Mouse (Mus musculus) neural tube, embryonic 11.5 days (tissue): ENCODE results near the gene Abcd4. TPM values are rescaled to one million over a fixed set of nuclear protein-coding genes. Genes with fewer than 3 reads are reported as not detected.

ENCODE experiments used
- ATAC-seq: fragments of 200-750 bp; cut with Nextera tagmentation; 2 replicates; pipeline ENCODE4 v1.8.0; 2017; ENCODE audit warnings: moderate number of reproducible peaks, mild to moderate bottlenecking, moderate TSS enrichment, moderate library complexity; ENCODE audit not compliant: insufficient read depth, low FRiP score, low TSS enrichment
- DNase-seq: peaks from one replicate; pipeline ENCODE4 v3.0.0-alpha.2; 2015; ENCODE audit warnings: low spot score
- H3K27ac ChIP-seq: fragments of 300-500 bp; sonication (generic); 2 replicates; pipeline ENCODE4 v1.5.1; 2014; ENCODE audit warnings: low read depth, mild to moderate bottlenecking, low read length
- H3K27me3 ChIP-seq: fragments of 300-500 bp; sonication (generic); 2 replicates; pipeline ENCODE4 v1.6.1; 2014; ENCODE audit warnings: mild to moderate bottlenecking, low read length, mixed read lengths; ENCODE audit not compliant: control insufficient read depth, insufficient read depth
- H3K36me3 ChIP-seq: fragments of 300-500 bp; sonication (generic); 2 replicates; pipeline ENCODE4 v1.6.1; 2014; ENCODE audit warnings: mild to moderate bottlenecking, low read length, moderate library complexity, mixed read lengths; ENCODE audit not compliant: control insufficient read depth, insufficient read depth
- H3K4me1 ChIP-seq: fragments of 300-500 bp; sonication (generic); 2 replicates; pipeline ENCODE4 v1.6.1; 2014; ENCODE audit warnings: low read length, mixed read lengths; ENCODE audit not compliant: control insufficient read depth, insufficient read depth
- H3K4me2 ChIP-seq: fragments of 300-500 bp; sonication (generic); 2 replicates; pipeline ENCODE4 v1.6.1; 2014; ENCODE audit warnings: low read depth, mild to moderate bottlenecking, moderate library complexity
- H3K4me3 ChIP-seq: fragments of 300-500 bp; sonication (generic); 2 replicates; pipeline ENCODE4 v1.5.1; 2014; ENCODE audit warnings: low read depth, low read length
- H3K9ac ChIP-seq: fragments of 300-500 bp; sonication (generic); 2 replicates; pipeline ENCODE4 v1.6.1; 2014; ENCODE audit warnings: mild to moderate bottlenecking, low read length
- H3K9me3 ChIP-seq: fragments of 300-500 bp; sonication (generic); 2 replicates; pipeline ENCODE4 v1.6.1; 2016; ENCODE audit warnings: low read length; ENCODE audit not compliant: control insufficient read depth
- WGBS: fragments of 180-500 bp; shearing (Covaris S2); extraction: QIAGEN DNeasy Blood & Tissue Kit; methylation state at CpG from one replicate; pipeline ENCODE4 v1.1.7; 2014; 5-methylcytosine and 5-hydroxymethylcytosine counted together
- polyA plus RNA-seq: library from polyadenylated mRNA; unstranded; fragments of >200 nt; fragmentation: Nextera tagmentation; extraction: Ambion mirVana; gene quantifications from 2 replicates; pipeline ENCODE4 v1.2.1, GENCODE M21; 2014

The Abcd4 gene
- polyA plus RNA-seq, 1 experiment from 2014 or later: 6.8 TPM

DNA sequence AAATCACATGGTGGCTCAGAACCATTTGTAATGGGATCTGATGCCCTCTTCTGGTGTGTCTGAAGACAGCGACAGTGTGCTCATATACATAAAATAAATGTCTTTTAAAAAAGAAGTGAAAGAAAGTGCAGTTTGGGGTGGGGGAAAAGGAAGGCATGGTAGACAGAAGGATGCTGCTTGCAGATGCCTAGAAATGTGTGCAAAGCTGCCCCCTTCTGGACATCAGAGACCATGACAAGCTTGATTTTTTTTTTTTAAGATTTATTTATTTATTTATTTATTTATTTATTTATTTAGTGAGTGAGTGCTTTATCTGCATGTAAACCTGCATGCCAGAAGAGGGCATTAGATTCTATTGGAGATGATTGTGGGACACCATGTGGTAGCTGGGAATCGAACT lies 35.9 kb downstream of the Abcd4 start:
- no peak overlapping the region for H3K4me3 ChIP-seq
- no peak for DNase-seq
- no peak overlapping the region for H3K27ac ChIP-seq
- no peak for ATAC-seq
- 94% methylated on average over 2 of the region's 2 CpGs for WGBS
- no peaks in the 10 kb centered on the region for H3K9me3 ChIP-seq
- no peaks in the 10 kb centered on the region for H3K36me3 ChIP-seq
- H3K27me3 ChIP-seq: peaks cover under 1% of the 10 kb centered on the region; the same call in 1 of the 2 replicates
- no peak overlapping the region for H3K4me2 ChIP-seq
- H3K4me1 ChIP-seq: no peaks in the 10 kb centered on the region
- H3K9ac ChIP-seq: no peak overlapping the region

DNA sequence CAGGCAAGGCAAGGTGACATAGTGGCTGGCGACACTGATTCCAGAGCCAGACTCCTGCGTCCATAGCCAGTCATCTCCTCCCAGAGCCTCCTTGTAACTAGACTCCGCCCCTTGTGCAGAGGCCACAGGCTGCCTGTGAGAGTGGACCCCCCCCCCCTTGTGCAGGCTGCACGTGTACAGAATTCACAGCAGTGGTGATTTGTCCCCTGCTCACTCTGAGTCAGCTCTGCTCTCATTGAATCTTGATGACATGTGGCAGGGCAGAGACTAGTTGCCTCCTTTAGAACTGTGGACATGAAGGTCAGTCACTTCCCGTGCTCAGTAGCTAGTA lies 38.8 kb downstream of the Abcd4 start:
- peaks cover 11% of the 10 kb centered on the region for H3K27me3 ChIP-seq
- no peaks in the 10 kb centered on the region for H3K36me3 ChIP-seq
- H3K4me3 ChIP-seq: no peak overlapping the region
- no peak overlapping the region for H3K9ac ChIP-seq
- no peak overlapping the region for H3K4me2 ChIP-seq
- no peak overlapping the region for H3K27ac ChIP-seq
- no peaks in the 10 kb centered on the region for H3K9me3 ChIP-seq
- DNase-seq (no peak), ATAC-seq (no peak)
- WGBS: 45% methylated on average over 5 of the region's 5 CpGs
- no peaks in the 10 kb centered on the region for H3K4me1 ChIP-seq

DNA sequence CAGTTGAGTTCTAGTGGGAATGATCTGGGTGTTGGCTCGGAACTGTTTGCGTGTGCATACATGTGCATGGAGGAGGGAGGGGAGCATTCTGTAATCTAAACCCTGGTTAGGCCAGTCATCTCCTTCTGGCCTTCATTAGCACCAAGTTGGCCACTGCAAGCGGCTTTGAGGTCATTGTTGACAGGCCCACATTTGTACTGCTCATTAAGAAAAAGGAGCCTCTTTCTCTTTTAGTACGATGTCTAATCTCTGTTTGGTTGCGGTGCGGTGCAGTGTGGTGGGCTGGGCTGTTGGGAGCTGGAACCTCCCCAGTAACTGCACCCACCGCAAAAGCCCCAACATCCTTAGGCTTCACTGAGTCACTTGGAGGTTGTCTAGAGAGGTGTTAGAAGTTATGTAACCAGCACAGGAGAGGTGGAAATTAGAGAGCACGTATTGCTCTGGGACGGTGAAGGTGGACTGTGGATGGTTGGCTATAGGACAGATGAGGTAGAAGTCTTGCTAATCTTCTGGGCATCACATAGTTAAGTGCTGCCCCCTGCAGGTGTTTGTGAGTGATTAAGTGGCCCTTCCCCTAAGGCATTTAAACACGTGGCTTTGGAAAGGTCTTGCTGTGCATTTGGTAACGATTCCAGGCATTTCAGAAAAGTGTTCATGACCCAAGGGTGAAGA lies 39.3 kb downstream of the Abcd4 start:
- Histone ChIP-seq H3K27me3 (peaks cover 16% of the 10 kb centered on the region), H3K27ac (no peak overlapping the region), H3K4me1 (no peaks in the 10 kb centered on the region), H3K9me3 (no peaks in the 10 kb centered on the region), H3K4me3 (no peak overlapping the region), H3K9ac (no peak overlapping the region), H3K4me2 (no peak overlapping the region), H3K36me3 (no peaks in the 10 kb centered on the region)
- ATAC-seq: no peak
- DNase-seq: no peak
- 79% methylated on average over 11 of the region's 11 CpGs for WGBS

DNA sequence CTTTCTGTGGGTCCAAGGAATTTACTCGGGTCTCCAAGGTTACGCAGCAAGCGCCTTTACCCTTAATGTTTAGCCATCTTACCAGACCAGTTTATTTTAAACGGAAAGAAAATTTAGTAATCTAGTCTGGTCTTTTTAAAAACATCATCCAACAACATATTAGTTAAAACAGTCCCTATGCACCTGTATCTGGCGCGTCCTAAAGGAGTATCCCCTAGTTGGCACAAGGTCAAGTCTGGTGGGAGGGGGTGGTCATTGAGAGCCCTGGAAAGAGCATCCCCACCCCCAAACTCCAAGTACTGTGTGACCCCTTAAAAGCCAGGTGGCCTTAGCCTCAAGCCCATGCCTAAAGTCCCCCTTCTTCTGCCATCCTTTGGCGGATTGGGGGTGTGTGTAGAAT lies 44.1 kb downstream of the Abcd4 start:
- DNase-seq (no peak), ATAC-seq (no peak)
- no peak overlapping the region for H3K27ac ChIP-seq
- no peak overlapping the region for H3K4me2 ChIP-seq
- H3K4me1 ChIP-seq: no peaks in the 10 kb centered on the region
- H3K27me3 ChIP-seq: peaks cover 64% of the 10 kb centered on the region
- H3K9ac ChIP-seq: no peak overlapping the region
- 12% methylated on average over 7 of the region's 7 CpGs for WGBS
- H3K9me3 ChIP-seq: no peaks in the 10 kb centered on the region
- no peak overlapping the region for H3K4me3 ChIP-seq
- H3K36me3 ChIP-seq: no peaks in the 10 kb centered on the region

DNA sequence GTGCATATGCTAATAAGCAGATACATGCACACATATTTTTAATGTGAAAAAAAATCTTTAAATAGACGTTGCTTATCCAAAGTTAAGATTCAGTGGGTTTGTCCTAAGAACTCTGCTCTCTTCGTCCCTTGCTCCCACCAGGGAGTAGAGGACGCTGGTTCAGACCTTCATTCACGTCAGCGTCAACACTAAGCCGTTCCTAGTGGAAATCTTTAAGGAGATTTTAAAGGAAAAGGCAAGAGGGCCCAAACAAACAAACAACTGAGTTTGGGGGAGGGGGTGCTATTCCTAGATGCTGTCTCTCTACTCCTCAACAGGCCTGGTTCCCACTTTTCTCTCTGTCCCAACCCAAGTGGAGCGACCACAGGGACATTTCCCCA lies 44.9 kb downstream of the Abcd4 start:
- 4% methylated on average over 7 of the region's 7 CpGs for WGBS
- H3K9ac ChIP-seq: no peak overlapping the region
- no peaks in the 10 kb centered on the region for H3K36me3 ChIP-seq
- DNase-seq: no peak
- no peak overlapping the region for H3K27ac ChIP-seq
- H3K4me2 ChIP-seq: no peak overlapping the region
- H3K4me3 ChIP-seq: no peak overlapping the region
- no peaks in the 10 kb centered on the region for H3K9me3 ChIP-seq
- peaks cover 71% of the 10 kb centered on the region for H3K27me3 ChIP-seq
- no peaks in the 10 kb centered on the region for H3K4me1 ChIP-seq
- no peak for ATAC-seq

DNA sequence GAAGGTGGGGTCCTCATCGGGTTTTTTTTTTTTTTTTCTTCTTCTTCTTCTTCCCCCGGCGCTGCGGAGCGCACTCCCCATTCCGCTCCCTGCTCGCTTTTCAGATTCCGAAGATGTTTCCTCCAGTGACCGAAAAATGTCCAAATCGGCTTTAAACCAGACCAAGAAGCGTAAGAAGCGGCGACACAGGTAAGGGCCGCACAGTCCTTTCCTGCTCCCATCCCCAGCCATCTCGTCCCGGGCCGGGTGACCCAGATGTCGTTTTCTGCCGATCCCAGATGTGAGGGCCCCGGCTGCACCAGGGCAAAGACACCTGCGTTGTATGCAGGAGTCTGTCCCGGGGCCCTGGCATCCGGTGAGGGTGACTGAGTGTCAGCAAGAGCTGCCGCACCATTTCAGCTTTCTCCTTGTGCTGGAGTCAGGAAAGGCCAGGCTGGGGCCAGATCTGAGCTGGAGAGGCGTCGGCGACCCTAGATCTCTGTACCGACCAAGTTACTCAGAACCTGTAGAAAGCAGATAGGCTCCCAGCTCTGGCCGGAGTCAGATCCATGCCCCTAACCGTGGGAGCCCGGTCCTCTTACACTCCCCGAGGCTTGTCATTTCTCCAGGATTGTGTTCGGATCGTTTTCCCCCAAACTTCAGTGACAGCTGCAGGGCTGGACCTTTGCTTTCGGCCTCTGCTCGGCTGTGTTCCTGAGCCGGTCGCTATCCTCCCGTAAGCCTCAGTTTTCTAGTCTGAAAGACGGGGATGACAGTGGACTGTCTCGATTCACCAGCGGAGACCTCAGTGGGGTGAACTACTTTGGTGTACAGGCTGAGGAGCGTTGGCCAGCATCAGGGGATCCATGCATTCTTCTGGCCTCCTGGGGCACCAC lies 45.5 kb downstream of the Abcd4 start:
- DNase-seq (peak; percentile 56), ATAC-seq (no peak)
- H3K9me3 ChIP-seq: no peaks in the 10 kb centered on the region
- H3K4me3 ChIP-seq: peak overlapping the region; percentile 12; the same call in 1 of the 2 replicates
- no peak overlapping the region for H3K4me2 ChIP-seq
- WGBS: 1% methylated on average over 43 of the region's 43 CpGs
- H3K36me3 ChIP-seq: no peaks in the 10 kb centered on the region
- no peaks in the 10 kb centered on the region for H3K4me1 ChIP-seq
- H3K27me3 ChIP-seq: peaks cover 71% of the 10 kb centered on the region
- H3K27ac ChIP-seq: no peak overlapping the region
- peak overlapping the region; percentile 2; the same call in 1 of the 2 replicates for H3K9ac ChIP-seq

DNA sequence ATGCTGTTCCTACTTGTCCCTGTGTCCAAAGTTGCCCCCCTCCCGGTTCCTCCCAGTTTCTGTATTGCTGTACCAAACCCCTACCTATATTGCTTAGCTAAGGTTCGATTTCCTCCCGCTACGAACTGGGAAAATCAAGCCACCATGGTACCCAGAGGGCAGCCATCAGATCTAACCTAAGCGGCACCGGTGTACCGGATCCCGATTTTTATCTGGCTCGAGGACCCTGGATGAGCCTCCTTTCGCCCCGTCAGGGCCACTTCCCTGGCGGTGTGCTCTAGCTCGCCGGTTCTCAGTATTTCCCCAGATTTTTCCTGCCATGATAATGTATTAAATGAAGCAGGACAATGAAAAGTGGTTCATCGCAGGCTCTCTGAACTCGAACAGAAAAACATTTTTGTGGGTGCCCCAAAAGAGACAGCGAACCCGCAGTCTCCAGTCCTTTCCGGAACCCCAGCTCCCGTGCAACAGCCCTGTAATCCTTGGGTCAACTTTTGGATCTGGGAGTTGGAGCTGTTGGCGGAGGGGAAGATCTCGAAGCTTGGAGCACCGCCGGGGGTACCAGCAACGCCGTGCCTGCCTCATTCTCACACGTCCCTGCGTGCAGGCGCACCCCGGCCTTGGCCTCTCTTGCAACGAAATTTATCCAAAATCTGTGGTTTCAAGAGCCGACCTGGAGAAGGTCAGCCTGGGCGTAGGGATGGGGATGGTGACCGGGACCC lies 46.4 kb downstream of the Abcd4 start:
- H3K4me3 ChIP-seq: no peak overlapping the region
- no peaks in the 10 kb centered on the region for H3K36me3 ChIP-seq
- no peak overlapping the region for H3K27ac ChIP-seq
- 2% methylated on average over 34 of the region's 34 CpGs for WGBS
- H3K9me3 ChIP-seq: no peaks in the 10 kb centered on the region
- peaks cover 70% of the 10 kb centered on the region for H3K27me3 ChIP-seq
- no peak overlapping the region for H3K4me2 ChIP-seq
- H3K4me1 ChIP-seq: no peaks in the 10 kb centered on the region
- no peak for ATAC-seq
- no peak overlapping the region; the same call in 1 of the 2 replicates for H3K9ac ChIP-seq
- peak; percentile 51 for DNase-seq

DNA sequence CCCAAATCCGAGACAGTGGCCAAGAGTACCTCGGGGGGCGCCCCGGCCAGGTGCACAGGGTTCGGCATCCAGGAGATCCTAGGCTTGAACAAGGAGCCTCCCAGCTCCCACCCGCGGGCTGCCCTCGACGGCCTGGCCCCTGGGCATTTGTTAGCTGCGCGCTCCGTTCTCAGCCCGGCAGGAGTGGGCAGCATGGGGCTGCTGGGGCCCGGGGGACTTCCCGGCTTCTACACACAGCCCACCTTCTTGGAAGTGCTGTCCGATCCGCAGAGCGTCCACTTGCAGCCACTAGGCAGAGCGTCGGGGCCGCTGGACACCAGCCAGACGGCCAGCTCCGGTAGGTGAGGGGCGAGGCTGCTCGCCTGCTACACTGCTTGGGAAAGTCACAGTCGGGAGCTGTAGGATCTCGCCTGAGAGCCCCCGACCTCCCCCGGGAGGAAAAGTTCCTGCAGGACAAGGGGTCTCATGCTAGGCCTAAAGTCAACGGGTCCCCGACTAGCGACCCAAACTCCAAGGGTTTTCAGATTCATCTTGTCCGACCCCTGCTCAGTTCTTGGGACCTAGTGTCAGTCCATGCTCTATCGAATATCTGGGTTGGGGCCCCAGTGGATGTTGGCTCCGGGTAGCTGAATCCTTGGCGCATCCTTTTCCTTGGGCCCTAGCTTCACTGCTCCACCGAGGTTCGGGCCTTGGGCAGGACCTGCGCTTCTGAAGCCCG lies 47.1 kb downstream of the Abcd4 start:
- Histone ChIP-seq H3K36me3 (no peaks in the 10 kb centered on the region), H3K4me3 (peak overlapping the region; percentile 24), H3K9ac (no peak overlapping the region), H3K27ac (no peak overlapping the region), H3K4me1 (no peaks in the 10 kb centered on the region), H3K4me2 (no peak overlapping the region), H3K9me3 (no peaks in the 10 kb centered on the region), H3K27me3 (peaks cover 70% of the 10 kb centered on the region)
- DNase-seq (peak; percentile 46), ATAC-seq (no peak)
- 1% methylated on average over 35 of the region's 40 CpGs for WGBS
